Mouse (Mus musculus) liver, adult 2 months (tissue): ENCODE measurements around the gene Tango2. TPM values are rescaled to one million over a fixed set of nuclear protein-coding genes. Genes with fewer than 3 reads are reported as not detected.

Experiments
- DNase-seq: peaks from one replicate; pipeline ENCODE4 v3.0.0-alpha.2; 2011; ENCODE audit warnings: low read depth, low spot score; ENCODE audit errors: extremely low read depth
- H3K27ac ChIP-seq: fragments of 200-500 bp; replicated peaks from 2 replicates; pipeline ENCODE4 v1.5.1; 2012; ENCODE audit warnings: low read depth, mild to moderate bottlenecking, control low read depth, inconsistent platforms, low read length; ENCODE audit not compliant: insufficient read depth
- H3K27me3 ChIP-seq: fragments of 200-500 bp; 2 replicates; pipeline ENCODE4 v1.6.1; 2012; ENCODE audit warnings: mild to moderate bottlenecking, moderate library complexity, low read length, inconsistent platforms; ENCODE audit not compliant: control insufficient read depth, insufficient read depth
- H3K36me3 ChIP-seq: fragments of 200-500 bp; 2 replicates; pipeline ENCODE4 v1.6.1; 2012; ENCODE audit warnings: low read length, inconsistent platforms; ENCODE audit not compliant: control insufficient read depth, insufficient read depth
- H3K4me1 ChIP-seq: fragments of 200-500 bp; 2 replicates; pipeline ENCODE4 v1.6.1; 2011; ENCODE audit warnings: low read length; ENCODE audit not compliant: control insufficient read depth, insufficient read depth
- H3K4me3 ChIP-seq: fragments of 200-500 bp; 2 replicates; pipeline ENCODE4 v1.5.1; 2011; ENCODE audit warnings: low read depth, mild to moderate bottlenecking, control low read depth, low read length, moderate library complexity; ENCODE audit not compliant: insufficient read depth
- H3K79me2 ChIP-seq: fragments of 200-500 bp; 2 replicates; pipeline ENCODE4 v1.6.1; 2012; ENCODE audit warnings: inconsistent platforms, mild to moderate bottlenecking, low read length, moderate library complexity; ENCODE audit not compliant: control insufficient read depth, insufficient read depth
- H3K9ac ChIP-seq: fragments of 200-500 bp; 2 replicates; pipeline ENCODE4 v1.6.1; 2012; ENCODE audit warnings: low read depth, mild to moderate bottlenecking, control low read depth, inconsistent platforms, low read length
- CTCF ChIP-seq: fragments of 200-500 bp; IDR thresholded peaks from 2 replicates; pipeline ENCODE4 v1.5.1; 2011; ENCODE audit warnings: low read depth, low read length, control low read depth
- POLR2A ChIP-seq: fragments of 200-500 bp; IDR thresholded peaks from 2 replicates; pipeline ENCODE4 v1.6.1; 2011; ENCODE audit warnings: low read length, control low read depth; ENCODE audit not compliant: insufficient read depth; ENCODE audit errors: extremely low read depth
- WGBS: fragments of 180-500 bp; shearing (Covaris S2); methylation state at CpG from one replicate; pipeline ENCODE4 v1.1.7; 2018; 5-methylcytosine and 5-hydroxymethylcytosine counted together
- polyA plus RNA-seq: library from polyadenylated mRNA; depleted of rRNA; stranded (reverse); fragments of >200 nt; gene quantifications from 2 replicates; pipeline ENCODE4 v1.2.3, GENCODE M21; 2012
- total RNA-seq: library from RNA; depleted of rRNA; stranded (reverse); fragments of >200 nt; gene quantifications from 2 replicates; pipeline ENCODE4 v1.2.3, GENCODE M21; 2014

Gene Tango2
- total and polyA plus RNA-seq, 2 experiments, result 57.1 to 58.0 TPM

GRCm38 (mm10) chr16:18370197-18370596 is 22.3 kb upstream of the Tango2 start:
- no peaks in the 10 kb centered on the region for H3K27me3 ChIP-seq
- H3K9ac ChIP-seq, result no peak overlapping the region
- no peak overlapping the region for H3K27ac ChIP-seq
- H3K4me3 ChIP-seq, result no peak overlapping the region
- no peaks in the 10 kb centered on the region for H3K36me3 ChIP-seq
- no peaks in the 10 kb centered on the region for H3K79me2 ChIP-seq
- no peak for DNase-seq
- H3K4me1 ChIP-seq, result no peaks in the 10 kb centered on the region
- 90% methylated on average over 3 of the region's 3 CpGs for WGBS
- TF ChIP-seq CTCF (no peak), POLR2A (no peak)

GRCm38 (mm10) chr16:18366849-18367248 is 18.9 kb upstream of the Tango2 start:
- Histone ChIP-seq H3K79me2 (no peaks in the 10 kb centered on the region), H3K4me1 (no peaks in the 10 kb centered on the region), H3K9ac (no peak overlapping the region), H3K27ac (no peak overlapping the region), H3K36me3 (no peaks in the 10 kb centered on the region), H3K4me3 (no peak overlapping the region), H3K27me3 (no peaks in the 10 kb centered on the region)
- WGBS, result 86% methylated on average over 4 of the region's 4 CpGs
- DNase-seq, result no peak
- TF ChIP-seq CTCF (no peak), POLR2A (no peak)

- 88% methylated on average over 8 of the region's 8 CpGs for WGBS
- Histone ChIP-seq H3K27ac (no peak overlapping the region), H3K4me3 (no peak overlapping the region), H3K79me2 (no peaks in the 10 kb centered on the region), H3K4me1 (no peaks in the 10 kb centered on the region), H3K9ac (no peak overlapping the region), H3K36me3 (no peaks in the 10 kb centered on the region), H3K27me3 (no peaks in the 10 kb centered on the region)
- TF ChIP-seq POLR2A, result no peak
- TF ChIP-seq CTCF, result no peak
- DNase-seq, result no peak
Measured at GRCm38 (mm10) chr16:18362948-18363347, 15.0 kb upstream of the Tango2 start.

- TF ChIP-seq CTCF (no peak), POLR2A (no peak)
- no peaks in the 10 kb centered on the region for H3K4me1 ChIP-seq
- 87% methylated on average over 6 of the region's 6 CpGs for WGBS
Measured at GRCm38 (mm10) chr16:18360151-18360805, 12.4 kb upstream of the Tango2 start.

GRCm38 (mm10) chr16:18357977-18358376 is 10.1 kb upstream of the Tango2 start:
- Histone ChIP-seq H3K4me1 (no peaks in the 10 kb centered on the region), H3K9ac (no peak overlapping the region), H3K27me3 (no peaks in the 10 kb centered on the region), H3K79me2 (no peaks in the 10 kb centered on the region), H3K27ac (no peak overlapping the region), H3K36me3 (no peaks in the 10 kb centered on the region), H3K4me3 (no peak overlapping the region)
- WGBS, result 88% methylated on average over 6 of the region's 6 CpGs
- no peak for TF ChIP-seq CTCF
- TF ChIP-seq POLR2A, result no peak
- DNase-seq, result no peak

More at GRCm38 (mm10) chr16:18360151-18360805, 12.4 kb upstream of the Tango2 start:
- Histone ChIP-seq H3K79me2 (no peaks in the 10 kb centered on the region), H3K27ac (no peak overlapping the region), H3K36me3 (no peaks in the 10 kb centered on the region), H3K4me3 (no peak overlapping the region), H3K27me3 (no peaks in the 10 kb centered on the region), H3K9ac (no peak overlapping the region)
- no peak for DNase-seq

GRCm38 (mm10) chr16:18356961-18357360 is 9.1 kb upstream of the Tango2 start:
- H3K27me3 ChIP-seq, result no peaks in the 10 kb centered on the region
- H3K4me3 ChIP-seq, result no peak overlapping the region
- no peaks in the 10 kb centered on the region for H3K79me2 ChIP-seq
- no peak overlapping the region for H3K27ac ChIP-seq
- DNase-seq, result no peak
- no peak overlapping the region for H3K9ac ChIP-seq
- no peaks in the 10 kb centered on the region for H3K4me1 ChIP-seq
- H3K36me3 ChIP-seq, result no peaks in the 10 kb centered on the region
- 88% methylated on average over 1 of the region's 1 CpGs for WGBS
- TF ChIP-seq CTCF (no peak), POLR2A (no peak)
